Mouse (Mus musculus) intestine, embryonic 14.5 days (tissue): Measurements from ENCODE around the gene Relt. TPM values are rescaled to one million over a fixed set of nuclear protein-coding genes. Genes with fewer than 3 reads are reported as not detected.
A peak's percentile ranks its signal among the peaks of the same experiment; 100 is the strongest.

ENCODE experiments used
- ATAC-seq: fragments of 200-750 bp; cut with Nextera tagmentation; replicated peaks from 2 replicates; pipeline ENCODE4 v1.8.0; 2017; ENCODE audit warnings: low read depth, moderate number of reproducible peaks, moderate TSS enrichment, moderate library complexity; ENCODE audit not compliant: low FRiP score, low TSS enrichment
- DNase-seq: peaks from one replicate; pipeline ENCODE4 v3.0.0-alpha.2; 2018; ENCODE audit warnings: low spot score
- H3K27ac ChIP-seq: fragments of 300-500 bp; sonication (generic); 2 replicates; pipeline ENCODE4 v1.5.1; 2014; ENCODE audit warnings: low read depth, mild to moderate bottlenecking, control low read depth
- H3K27me3 ChIP-seq: fragments of 300-500 bp; sonication (generic); replicated peaks from 2 replicates; pipeline ENCODE4 v1.6.1; 2014; ENCODE audit warnings: low read length, control low read depth; ENCODE audit not compliant: control insufficient read depth, insufficient read depth
- H3K36me3 ChIP-seq: fragments of 300-500 bp; sonication (generic); 2 replicates; pipeline ENCODE4 v1.6.1; 2014; ENCODE audit warnings: low read length, control low read depth; ENCODE audit not compliant: control insufficient read depth, insufficient read depth
- H3K4me1 ChIP-seq: fragments of 300-500 bp; sonication (generic); replicated peaks from 2 replicates; pipeline ENCODE4 v1.6.1; 2014; ENCODE audit warnings: low read length, control low read depth, mixed read lengths; ENCODE audit not compliant: control insufficient read depth, insufficient read depth
- H3K4me2 ChIP-seq: fragments of 300-500 bp; sonication (generic); 2 replicates; pipeline ENCODE4 v1.6.1; 2014; ENCODE audit warnings: low read length
- H3K4me3 ChIP-seq: fragments of 300-500 bp; sonication (generic); 2 replicates; pipeline ENCODE4 v1.5.1; 2014; ENCODE audit warnings: low read depth, low read length, control low read depth, mixed read lengths
- H3K9ac ChIP-seq: fragments of 300-500 bp; sonication (generic); 2 replicates; pipeline ENCODE4 v1.6.1; 2014; ENCODE audit warnings: mild to moderate bottlenecking, low read length
- H3K9me3 ChIP-seq: fragments of 300-500 bp; sonication (generic); 2 replicates; pipeline ENCODE4 v1.6.1; 2016; ENCODE audit warnings: low read length, control low read depth; ENCODE audit not compliant: control insufficient read depth
- whole genome bisulfite sequencing: fragments of 180-500 bp; shearing (Covaris S2); extraction: QIAGEN DNeasy Blood & Tissue Kit; methylation state at CpG from one replicate; pipeline ENCODE4 v1.1.7; 2014; 5-methylcytosine and 5-hydroxymethylcytosine counted together
- polyA plus RNA-seq: library from polyadenylated mRNA; unstranded; fragments of >200 nt; fragmentation: Nextera tagmentation; extraction: Ambion mirVana; gene quantifications from 2 replicates; pipeline ENCODE4 v1.2.1, GENCODE M21; 2014

Gene Relt
- polyA plus RNA-seq, 1 experiment from 2014 or later = 2.0 TPM

GRCm38 (mm10) chr7:100881950-100882349 is 18.7 kb upstream of the Relt start:
- ATAC-seq (no peak), DNase-seq (no peak)
- Histone ChIP-seq H3K4me2 (no peak overlapping the region), H3K4me3 (no peak overlapping the region), H3K9me3 (no peaks in the 10 kb centered on the region), H3K27me3 (no peaks in the 10 kb centered on the region), H3K27ac (no peak overlapping the region), H3K9ac (no peak overlapping the region), H3K4me1 (no peaks in the 10 kb centered on the region), H3K36me3 (peaks cover 92% of the 10 kb centered on the region)
- WGBS = 90% methylated on average over 4 of the region's 4 CpGs

DNA sequence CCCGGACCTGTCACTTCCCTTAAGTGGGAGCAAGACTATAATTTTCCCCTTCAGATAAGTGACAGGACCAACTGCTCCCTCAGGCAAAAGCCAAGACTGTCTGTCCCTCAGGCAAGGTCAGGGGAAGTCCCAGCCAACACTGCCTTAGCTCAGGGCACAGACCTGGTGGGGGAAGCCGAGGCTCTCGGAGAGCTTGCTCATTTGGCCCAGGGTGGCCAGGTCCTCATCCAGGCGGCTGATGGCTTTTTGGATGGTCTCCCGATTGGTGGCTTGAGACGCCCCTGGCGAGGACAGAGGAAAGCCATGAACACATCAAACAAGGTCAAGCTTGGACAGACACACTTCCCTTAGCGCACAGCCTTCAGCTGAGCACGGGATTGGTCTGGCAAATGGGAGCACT is 18.3 kb upstream of the Relt start:
- DNase-seq = no peak
- Histone ChIP-seq H3K36me3 (peaks cover 97% of the 10 kb centered on the region), H3K4me1 (no peaks in the 10 kb centered on the region), H3K9me3 (no peaks in the 10 kb centered on the region), H3K4me2 (no peak overlapping the region), H3K27ac (no peak overlapping the region), H3K27me3 (no peaks in the 10 kb centered on the region), H3K4me3 (no peak overlapping the region), H3K9ac (no peak overlapping the region)
- 88% methylated on average over 9 of the region's 9 CpGs for WGBS
- ATAC-seq = no peak

DNA sequence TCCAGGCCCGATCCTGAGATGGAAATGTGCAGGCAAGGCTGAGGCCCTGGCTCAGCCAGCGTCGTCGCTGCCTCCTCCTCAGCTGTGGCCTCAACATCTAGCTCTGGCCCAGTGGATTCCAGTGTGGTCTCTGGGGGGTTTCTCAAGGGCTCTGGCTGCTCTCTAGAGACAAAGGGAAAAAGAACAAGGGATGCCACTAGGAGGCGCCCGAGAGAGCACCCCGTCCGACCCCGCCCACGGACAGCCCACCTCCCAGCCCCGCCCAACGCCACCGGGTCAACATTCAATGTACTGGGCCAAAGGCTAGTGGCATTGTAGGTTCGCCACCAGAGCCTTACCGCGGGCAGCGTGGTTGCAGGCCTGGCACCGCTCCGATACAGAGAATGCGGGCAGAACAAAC is 16.3 kb upstream of the Relt start:
- ATAC-seq = no peak
- Histone ChIP-seq H3K4me1 (no peaks in the 10 kb centered on the region), H3K27me3 (no peaks in the 10 kb centered on the region), H3K9me3 (no peaks in the 10 kb centered on the region), H3K4me3 (no peak overlapping the region), H3K27ac (no peak overlapping the region), H3K36me3 (peaks cover 97% of the 10 kb centered on the region), H3K4me2 (no peak overlapping the region), H3K9ac (no peak overlapping the region)
- DNase-seq = peak; percentile 88
- WGBS = 21% methylated on average over 20 of the region's 20 CpGs

DNA sequence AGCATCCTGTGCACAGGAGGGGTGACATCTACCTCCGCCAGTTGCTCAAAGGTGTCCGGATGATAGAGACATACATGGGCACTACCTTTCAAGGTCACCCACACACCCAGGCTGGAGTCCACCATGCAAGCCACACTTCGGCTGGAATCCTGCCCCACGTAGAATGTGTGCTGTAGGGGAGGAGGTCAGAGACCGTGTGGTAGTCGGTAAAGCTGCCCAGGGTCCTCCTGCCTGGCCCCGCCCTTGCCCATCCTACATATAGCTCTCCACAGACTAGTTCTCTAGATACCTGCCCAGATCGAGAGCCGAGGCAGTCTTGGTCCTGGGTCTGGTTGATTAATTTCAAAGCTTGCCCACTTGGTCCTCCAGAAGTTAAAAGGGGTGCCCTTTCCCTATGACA is 13.5 kb upstream of the Relt start:
- DNase-seq = no peak
- no peaks in the 10 kb centered on the region for H3K4me1 ChIP-seq
- no peak overlapping the region for H3K9ac ChIP-seq
- H3K4me3 ChIP-seq = no peak overlapping the region
- H3K27me3 ChIP-seq = no peaks in the 10 kb centered on the region
- no peak overlapping the region for H3K27ac ChIP-seq
- WGBS = 89% methylated on average over 9 of the region's 9 CpGs
- peaks cover 97% of the 10 kb centered on the region for H3K36me3 ChIP-seq
- no peaks in the 10 kb centered on the region for H3K9me3 ChIP-seq
- no peak overlapping the region for H3K4me2 ChIP-seq
- no peak for ATAC-seq

DNA sequence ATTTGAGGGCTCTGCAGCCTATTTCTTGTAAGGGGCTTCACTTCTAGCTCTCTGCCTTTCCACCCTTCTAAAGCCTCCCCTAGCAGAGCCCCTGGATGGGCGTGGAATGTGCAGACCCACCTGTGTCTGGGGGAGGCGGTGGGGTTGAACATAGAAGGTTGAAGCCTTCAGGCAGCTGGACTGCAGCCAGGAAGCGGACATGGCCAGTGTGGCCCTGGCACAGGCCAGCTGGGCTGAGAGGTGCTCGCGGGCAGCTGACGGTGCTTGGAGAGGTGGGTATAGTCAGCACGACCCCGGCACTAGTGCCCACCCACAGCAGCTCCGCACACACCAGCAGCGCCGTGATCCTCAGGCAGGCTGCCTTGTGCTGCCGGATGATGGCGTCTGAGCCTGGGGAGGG is 13.0 kb upstream of the Relt start:
- Histone ChIP-seq H3K9me3 (no peaks in the 10 kb centered on the region), H3K4me2 (no peak overlapping the region), H3K4me3 (no peak overlapping the region), H3K4me1 (no peaks in the 10 kb centered on the region), H3K9ac (no peak overlapping the region), H3K27me3 (no peaks in the 10 kb centered on the region), H3K27ac (no peak overlapping the region), H3K36me3 (peaks cover 96% of the 10 kb centered on the region)
- WGBS = 92% methylated on average over 13 of the region's 13 CpGs
- no peak for DNase-seq
- ATAC-seq = no peak; the same call in 1 of the 2 replicates

GRCm38 (mm10) chr7:100875822-100876221 is 12.6 kb upstream of the Relt start:
- Histone ChIP-seq H3K4me1 (no peaks in the 10 kb centered on the region), H3K9ac (no peak overlapping the region), H3K9me3 (no peaks in the 10 kb centered on the region), H3K27me3 (no peaks in the 10 kb centered on the region), H3K27ac (no peak overlapping the region), H3K4me2 (no peak overlapping the region), H3K4me3 (no peak overlapping the region), H3K36me3 (peaks cover 96% of the 10 kb centered on the region)
- DNase-seq = no peak
- no peak for ATAC-seq
- 58% methylated on average over 1 of the region's 1 CpGs for WGBS

- Histone ChIP-seq H3K4me3 (no peak overlapping the region), H3K9ac (no peak overlapping the region), H3K27ac (no peak overlapping the region), H3K9me3 (no peaks in the 10 kb centered on the region), H3K4me2 (no peak overlapping the region), H3K27me3 (no peaks in the 10 kb centered on the region), H3K36me3 (peaks cover 72% of the 10 kb centered on the region), H3K4me1 (no peaks in the 10 kb centered on the region)
- DNase-seq (no peak), ATAC-seq (no peak)
- WGBS = 95% methylated on average over 13 of the region's 13 CpGs
These were observed 10.0 kb upstream of the Relt start for GRCm38 (mm10) chr7:100873197-100873596.

DNA sequence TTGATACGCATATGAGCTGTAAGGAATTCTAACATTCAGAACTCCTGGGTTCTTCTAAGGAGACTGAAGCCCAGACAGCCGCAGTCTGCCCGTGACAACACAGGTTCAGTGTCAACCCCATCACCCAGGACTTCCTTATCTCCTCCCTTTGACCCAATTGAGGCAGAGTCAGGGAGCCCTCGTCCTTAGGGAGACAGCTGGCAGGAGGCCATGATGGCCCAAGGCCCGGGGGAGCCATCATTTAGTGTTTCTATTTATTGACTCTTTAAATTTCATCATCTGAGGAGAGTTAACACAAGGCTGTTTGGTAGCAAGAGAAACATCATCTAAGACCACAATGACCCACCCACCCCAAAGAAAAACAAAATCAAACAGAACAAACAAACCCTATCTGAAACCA is 8.6 kb upstream of the Relt start:
- Histone ChIP-seq H3K27me3 (no peaks in the 10 kb centered on the region), H3K4me1 (no peaks in the 10 kb centered on the region), H3K9me3 (no peaks in the 10 kb centered on the region), H3K4me2 (no peak overlapping the region), H3K27ac (no peak overlapping the region), H3K4me3 (no peak overlapping the region), H3K36me3 (peaks cover 59% of the 10 kb centered on the region), H3K9ac (no peak overlapping the region)
- no peak for ATAC-seq
- 79% methylated on average over 5 of the region's 5 CpGs for WGBS
- no peak for DNase-seq

- WGBS = 89% methylated on average over 4 of the region's 4 CpGs
- peaks cover 53% of the 10 kb centered on the region for H3K36me3 ChIP-seq
- no peak overlapping the region for H3K27ac ChIP-seq
- H3K9me3 ChIP-seq = no peaks in the 10 kb centered on the region
- H3K9ac ChIP-seq = no peak overlapping the region
- no peak overlapping the region for H3K4me2 ChIP-seq
- no peak for DNase-seq
- ATAC-seq = no peak
- no peaks in the 10 kb centered on the region for H3K4me1 ChIP-seq
- H3K27me3 ChIP-seq = no peaks in the 10 kb centered on the region
- no peak overlapping the region for H3K4me3 ChIP-seq
These were observed 8.1 kb upstream of the Relt start for GRCm38 (mm10) chr7:100871355-100871754.
